Mouse (Mus musculus) 416B (cell line): ENCODE results near the gene Akap1.

Source experiments
- DNase-seq: peaks from one replicate; pipeline ENCODE4 v3.0.0; 2011; ENCODE audit warnings: low read depth

The Akap1 gene

DNA sequence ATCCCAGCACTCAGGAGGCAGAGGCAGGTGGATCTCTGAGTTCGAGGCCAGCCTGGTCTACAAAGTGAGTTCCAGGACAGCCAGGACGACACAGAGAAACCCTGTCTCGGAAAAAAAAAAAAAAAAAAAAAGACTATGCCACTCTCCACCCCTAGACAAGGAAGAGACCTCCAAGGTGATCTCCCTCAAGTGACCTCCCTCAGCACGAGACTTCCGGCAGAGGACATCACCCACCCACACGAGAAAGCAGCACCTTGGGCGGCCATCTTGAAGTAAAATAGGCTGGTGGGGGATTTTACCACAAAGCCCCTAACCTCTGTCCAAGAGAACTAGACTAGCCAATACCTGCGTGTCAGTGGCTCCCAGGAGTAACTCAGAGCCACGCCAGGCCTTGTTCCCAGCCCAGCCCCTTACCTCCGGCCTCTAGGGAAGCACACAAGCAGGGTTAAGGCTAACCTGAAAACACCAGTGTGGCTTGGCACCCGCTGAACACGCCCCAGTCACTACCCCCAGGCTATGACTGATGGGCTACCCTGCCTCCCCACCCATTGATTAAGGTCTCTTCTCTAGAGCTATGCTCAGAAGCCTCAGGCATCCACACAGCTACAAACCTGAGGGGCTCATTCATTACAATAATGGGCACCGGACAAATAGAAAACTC, 21.9 kb downstream of the Akap1 start:
- no peak for DNase-seq

DNA sequence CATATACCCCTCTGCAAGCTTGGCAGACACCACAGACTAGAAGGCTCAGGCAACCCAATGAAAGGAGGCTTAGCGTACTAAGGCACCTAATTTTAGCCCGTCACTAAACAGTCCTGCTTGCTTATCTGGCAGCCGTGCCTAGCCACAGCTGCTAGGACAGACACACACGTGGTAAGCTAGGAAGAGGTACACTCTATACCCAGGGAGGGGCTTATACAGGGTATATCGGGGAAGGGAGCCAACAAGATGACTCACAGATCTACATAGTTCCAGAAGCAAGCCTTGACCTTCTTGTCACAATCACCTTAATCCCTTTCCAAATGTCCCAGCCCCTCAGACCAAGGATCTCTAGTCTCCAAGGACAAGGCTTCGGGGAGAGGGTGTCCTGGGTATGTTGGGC, 23.0 kb downstream of the Akap1 start:
- DNase-seq: peak; percentile 73

DNA sequence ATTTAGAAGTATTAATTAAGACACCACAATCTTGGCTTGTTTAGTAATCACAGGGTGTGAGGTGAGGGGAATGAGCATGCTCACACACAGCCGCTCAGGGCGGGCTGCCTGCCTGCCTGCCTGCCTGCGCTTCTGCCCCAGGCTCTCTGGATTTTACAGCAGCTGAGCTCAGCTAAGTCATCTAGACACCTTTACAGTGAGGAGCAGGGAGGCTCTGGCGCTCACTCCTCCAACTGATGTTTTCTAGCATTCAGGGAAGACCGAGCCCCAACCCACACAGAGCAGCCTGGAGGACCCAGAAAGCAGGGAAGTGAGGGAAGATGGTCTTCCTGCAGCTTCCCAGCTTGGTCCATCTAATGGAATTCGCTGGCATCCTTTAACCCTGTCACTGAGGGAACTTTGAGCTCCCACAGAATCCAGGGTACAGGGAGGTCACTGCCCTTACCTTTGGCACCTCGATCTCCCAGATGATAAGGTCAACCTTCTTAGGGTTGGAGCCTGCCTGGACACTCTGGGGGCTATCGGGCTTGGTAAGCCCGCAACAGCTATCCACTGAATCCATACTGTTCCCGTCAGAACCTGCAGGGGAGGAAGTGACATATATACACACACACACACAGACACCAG, 23.5 kb downstream of the Akap1 start:
- DNase-seq: no peak

DNA sequence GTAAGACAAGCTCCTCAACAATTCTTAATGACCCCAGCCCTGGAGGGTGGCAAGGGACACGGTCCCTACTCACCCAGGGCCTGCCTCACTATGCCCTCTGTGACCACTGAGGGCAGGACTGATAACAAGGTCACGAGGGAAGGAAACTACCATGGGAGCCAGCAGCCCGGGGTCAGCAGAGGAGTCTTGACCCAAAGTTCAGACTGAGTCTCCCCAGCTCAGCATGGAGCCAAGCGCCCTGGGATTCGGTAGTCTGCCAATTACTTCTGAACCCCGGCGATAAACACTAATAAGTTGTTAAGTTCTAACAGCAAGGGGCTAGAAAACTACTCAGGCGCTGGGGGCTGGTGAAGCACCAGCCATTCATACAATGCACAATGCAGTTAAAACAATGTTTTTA, 24.1 kb downstream of the Akap1 start:
- no peak for DNase-seq

GRCm38 (mm10) chr11:88839379-88839778, 25.0 kb downstream of the Akap1 start:
- DNase-seq: no peak

- no peak for DNase-seq
These were observed 25.8 kb downstream of the Akap1 start for GRCm38 (mm10) chr11:88838630-88839029.

GRCm38 (mm10) chr11:88834606-88835005, 29.8 kb downstream of the Akap1 start:
- no peak for DNase-seq

- no peak for DNase-seq
These were observed 30.3 kb downstream of the Akap1 start for GRCm38 (mm10) chr11:88834134-88834533.

- DNase-seq: no peak
These were observed 31.3 kb downstream of the Akap1 start for GRCm38 (mm10) chr11:88833099-88833498.

GRCm38 (mm10) chr11:88830257-88830804, 34.1 kb downstream of the Akap1 start:
- DNase-seq: peak; percentile 60

- peak; percentile 43 for DNase-seq
These were observed 35.9 kb downstream of the Akap1 start for GRCm38 (mm10) chr11:88828528-88828927.

DNA sequence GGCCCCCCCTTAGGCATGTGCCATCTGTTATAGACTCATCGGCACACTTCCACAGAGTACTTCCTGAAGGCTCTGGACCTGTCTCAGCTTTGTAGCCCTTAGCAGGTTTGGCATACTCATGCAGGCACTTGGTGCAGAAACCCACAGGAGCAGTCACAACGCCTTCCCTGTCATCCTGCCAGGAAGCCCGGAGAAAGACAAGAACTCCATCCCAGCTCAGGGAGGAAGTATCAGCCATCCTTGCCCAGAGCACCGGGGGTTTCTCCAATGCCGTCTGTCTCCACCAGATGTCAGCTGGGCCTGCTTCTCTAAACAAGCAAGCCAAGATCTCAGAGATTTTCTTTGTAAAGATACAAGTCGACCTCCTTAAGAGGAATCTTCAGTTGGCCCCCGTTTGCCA, 38.5 kb downstream of the Akap1 start:
- no peak for DNase-seq

DNA sequence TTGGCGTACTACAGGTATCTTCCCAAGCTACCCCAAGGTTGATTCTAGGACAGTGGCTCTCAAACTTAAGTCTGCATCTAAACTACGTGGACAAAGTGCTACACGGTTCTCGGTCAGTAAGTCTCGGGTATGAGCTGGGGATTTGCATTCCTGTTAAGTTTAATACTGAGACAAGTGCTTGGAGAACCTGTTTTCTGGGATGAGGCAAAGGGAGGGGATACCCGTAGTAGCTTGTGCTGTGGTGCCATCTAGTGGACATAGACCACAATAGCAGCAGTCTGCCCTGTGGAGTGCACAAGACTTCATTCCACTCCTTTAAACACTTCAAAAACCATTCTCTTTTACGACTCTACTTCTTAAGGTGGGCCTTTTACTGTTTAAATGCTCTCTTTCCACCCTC, 41.4 kb downstream of the Akap1 start:
- DNase-seq: peak; percentile 75

DNA sequence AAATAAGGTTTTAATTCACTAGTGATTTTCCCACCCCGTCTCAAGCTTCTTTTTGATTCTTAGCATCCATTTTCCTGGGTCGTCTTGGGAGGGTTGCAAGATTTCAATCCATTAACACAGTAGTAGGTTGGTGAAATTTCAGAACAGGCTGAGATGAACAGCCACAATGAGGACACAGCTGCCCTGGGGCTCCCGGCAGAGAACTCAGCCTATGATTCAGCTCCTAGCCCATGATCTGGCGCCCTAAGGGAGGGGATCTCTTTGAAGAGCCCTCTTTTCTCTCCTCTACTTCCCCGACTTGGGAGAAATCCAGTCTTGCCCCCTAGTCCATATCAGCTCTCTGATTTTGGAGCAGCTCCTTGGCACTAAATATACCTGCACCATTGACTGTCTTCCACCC, 41.9 kb downstream of the Akap1 start:
- DNase-seq: no peak

- DNase-seq: no peak
These were observed 43.4 kb downstream of the Akap1 start for GRCm38 (mm10) chr11:88820742-88821576.

GRCm38 (mm10) chr11:88820253-88820652, 44.1 kb downstream of the Akap1 start:
- DNase-seq: no peak

DNA sequence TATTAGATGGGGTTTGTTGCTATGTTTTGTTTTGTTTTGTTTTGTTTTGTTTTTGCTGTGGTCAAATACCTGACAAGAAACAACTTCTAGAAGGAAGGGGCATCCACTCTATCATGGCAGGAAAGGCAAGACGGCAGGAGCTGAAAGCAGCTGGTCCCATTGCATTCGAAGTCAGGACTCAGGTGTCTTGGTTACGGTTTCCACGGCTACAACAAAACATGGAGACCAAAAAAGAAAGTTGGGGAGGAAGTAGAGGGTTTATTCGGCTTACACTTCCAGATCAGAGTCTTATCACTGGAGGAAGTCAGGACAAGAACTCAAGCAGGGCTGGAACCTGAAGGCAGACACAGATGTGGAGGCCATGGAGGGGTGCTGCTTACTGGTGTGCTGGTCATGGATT, 47.3 kb downstream of the Akap1 start:
- DNase-seq: no peak

- no peak for DNase-seq
These were observed 61.0 kb downstream of the Akap1 start for GRCm38 (mm10) chr11:88803231-88804010.

DNA sequence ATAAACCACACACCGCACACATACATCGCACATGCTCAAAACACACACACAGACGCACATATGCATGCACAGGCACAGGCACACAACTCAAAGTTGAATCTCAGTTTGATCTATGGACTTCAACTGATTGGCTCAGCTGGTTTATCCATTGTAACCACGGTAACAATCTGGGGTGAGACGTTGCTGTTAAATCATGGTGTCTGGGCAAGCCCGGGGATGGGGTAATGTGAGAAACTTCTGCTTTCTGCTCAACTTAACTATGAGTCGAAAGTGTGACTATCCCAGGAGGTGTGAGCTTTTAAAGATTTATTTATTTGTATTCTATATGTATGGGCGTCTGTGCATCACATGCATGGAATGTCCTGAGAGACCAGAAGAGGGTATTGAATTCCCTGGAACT, 68.2 kb downstream of the Akap1 start:
- DNase-seq: peak; percentile 51

- peak; percentile 62 for DNase-seq
These were observed 74.5 kb downstream of the Akap1 start for GRCm38 (mm10) chr11:88789893-88790292.

DNA sequence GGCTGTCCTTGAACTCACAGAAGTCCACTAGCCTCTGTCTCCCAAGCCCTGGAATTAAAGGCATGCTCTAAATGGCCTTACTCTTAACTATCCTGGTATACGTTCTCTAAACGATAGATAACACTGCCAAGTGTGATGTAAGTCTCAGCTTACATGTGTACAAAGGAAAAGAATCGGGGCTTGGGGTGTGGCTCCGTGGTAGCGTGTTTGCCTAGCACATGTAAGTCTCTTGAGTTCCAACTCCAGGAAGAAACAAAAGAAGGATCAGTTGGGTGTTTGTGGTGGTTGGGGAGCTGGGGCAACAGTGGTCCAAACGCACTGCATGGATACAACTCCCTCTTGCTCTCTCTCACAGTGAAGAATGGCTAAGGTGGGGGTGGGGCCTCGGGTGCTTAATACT, 77.6 kb downstream of the Akap1 start:
- no peak for DNase-seq

- no peak for DNase-seq
These were observed 80.9 kb downstream of the Akap1 start for GRCm38 (mm10) chr11:88783525-88783924.
